Mouse (Mus musculus): ENCODE results near the gene Sv2b.

Sv2b gene

DNA sequence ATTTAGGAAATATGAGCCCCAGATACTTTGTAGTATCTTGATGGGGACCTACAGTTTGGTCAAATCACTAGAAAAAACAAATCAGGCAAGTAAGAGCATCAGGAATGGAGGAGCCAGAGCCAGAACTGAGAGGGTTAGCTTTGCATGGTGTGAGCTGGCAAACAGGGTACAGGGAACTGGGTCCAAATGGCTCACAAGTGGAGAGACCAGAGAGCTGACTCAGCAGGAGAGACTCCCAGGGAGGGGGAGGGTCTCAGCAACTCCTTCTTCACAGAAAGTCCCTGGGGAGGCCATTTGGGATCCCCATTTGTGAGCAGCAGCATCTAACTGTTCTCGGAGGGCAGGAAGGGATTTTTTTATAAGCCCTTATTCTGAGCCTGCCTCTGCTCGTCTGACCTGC, 18.5 kb downstream of the Sv2b start:
- DNase-seq (ENCODE audit: low spot score): no peak

DNA sequence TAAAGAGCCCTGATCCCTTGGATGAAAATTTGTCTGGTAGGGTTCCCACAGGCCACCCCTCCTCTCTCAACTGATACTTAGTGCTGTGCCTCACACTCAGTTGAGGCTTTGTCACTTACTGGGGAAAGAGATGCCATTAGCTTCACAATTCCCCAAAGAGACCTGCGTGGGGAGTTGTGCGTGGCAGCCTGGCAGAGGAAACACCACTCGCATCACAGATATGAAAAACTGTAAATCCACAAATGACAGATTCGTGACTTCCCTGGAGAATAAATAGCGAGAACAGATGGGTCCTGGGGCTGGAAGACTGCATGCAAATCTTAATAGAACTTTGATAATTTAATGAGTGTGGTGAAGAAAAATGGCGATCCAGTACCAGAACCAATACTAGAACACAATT, 21.8 kb downstream of the Sv2b start:
- no peak for DNase-seq (ENCODE audit: low spot score)

DNA sequence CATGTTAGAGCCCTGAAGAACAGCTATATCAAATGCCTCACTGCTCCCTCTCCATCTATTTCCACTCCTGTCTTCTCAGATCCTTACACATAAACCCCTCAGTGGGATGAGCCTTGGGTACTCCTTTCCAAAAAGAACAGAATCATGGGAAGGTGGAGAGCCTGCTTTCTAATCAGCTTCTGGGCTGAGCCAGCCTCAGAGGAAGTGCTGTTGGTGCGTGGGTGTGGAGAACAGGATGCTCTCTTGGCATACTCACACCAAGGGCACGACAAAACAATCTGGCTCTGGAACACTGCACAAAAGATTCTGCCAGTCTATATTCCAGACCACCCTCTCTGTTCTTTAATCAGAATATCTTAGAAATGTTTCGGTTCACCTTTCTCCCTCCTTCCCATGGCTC, 26.1 kb downstream of the Sv2b start:
- no peak for DNase-seq (ENCODE audit: low spot score)

DNA sequence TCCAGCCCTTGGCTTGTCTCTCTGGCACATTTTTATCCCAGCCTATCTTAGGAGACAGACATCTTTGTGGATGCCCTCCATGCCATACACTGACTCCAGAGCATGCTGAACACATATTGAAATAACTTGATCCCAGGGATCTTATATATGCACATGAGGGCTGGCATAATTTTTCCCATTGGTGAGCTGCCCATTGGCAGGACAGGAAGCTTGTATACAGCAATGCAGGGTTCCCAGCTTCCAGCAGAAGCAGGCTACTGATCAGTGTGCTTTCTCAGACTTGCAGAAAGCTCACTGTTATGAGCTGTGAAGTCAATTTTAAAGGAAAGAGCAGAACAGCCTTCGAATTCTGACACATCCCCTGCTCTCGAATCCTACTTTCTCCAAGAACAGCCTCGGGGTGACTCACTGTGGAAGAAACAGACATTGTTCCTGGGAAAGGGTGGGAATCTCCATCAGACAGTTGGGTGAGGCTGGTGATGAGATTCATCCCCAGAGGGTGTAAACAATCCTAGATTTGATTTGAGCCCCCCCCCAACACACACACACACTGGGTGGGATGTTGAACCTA, 26.9 kb downstream of the Sv2b start:
- DNase-seq (ENCODE audit: low spot score): no peak

DNA sequence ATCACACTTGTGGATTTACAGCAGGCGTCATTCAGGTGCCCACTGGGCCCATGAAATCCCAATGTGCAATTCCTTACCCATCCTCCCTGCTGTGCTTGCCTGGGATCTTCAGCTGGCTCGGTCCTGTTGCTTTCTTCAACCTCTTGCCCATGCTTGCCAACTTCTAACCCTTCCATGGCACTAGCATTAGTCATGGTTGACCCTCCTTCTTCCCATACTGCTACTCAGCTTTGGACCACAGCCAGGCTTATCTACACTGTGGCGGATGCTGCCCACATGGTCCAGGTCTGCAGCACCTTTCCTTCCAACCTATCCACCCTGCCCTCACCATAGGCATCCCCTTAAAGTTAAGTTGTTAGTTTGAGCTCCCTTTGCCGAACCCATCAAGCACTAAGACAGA, 28.0 kb downstream of the Sv2b start:
- no peak for DNase-seq (ENCODE audit: low spot score)

DNA sequence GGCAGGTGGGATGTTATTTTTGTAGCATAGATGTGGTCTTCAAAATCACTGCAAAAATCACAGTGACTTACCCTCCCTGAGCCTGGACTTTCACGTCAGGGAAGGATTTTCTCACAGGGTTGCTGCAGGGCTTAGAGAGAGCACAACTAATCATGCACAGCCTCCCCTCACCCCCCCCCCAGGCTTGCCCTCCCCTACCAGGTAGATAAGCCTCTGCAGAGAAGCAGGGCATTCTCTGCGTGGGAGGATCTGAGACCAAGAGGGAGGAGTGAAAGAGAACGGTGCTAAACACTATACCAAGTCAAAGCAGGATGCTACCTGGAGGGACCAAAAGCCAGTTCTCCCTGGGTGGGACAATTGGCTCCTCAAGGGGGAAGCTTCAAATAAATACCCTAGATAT, 31.2 kb downstream of the Sv2b start:
- no peak for DNase-seq (ENCODE audit: low spot score)

DNA sequence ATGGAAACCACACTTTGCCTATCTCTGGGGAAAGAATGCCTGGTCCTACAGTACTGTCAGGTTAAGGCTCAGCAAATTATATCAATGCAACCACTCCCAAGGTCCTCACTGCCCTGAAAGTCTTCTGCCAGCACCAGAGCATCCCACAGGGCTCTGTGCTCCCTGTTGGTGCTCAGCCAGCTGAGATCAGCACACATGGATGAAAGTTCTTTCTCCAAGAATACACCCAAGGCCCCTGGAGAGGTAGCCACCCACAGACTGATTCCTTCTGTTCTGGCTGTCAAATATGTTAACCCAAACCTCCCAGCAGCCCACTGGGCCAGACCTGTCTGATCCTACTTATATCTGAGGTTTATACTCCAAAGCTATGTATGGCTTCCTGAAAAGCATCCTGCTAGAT, 32.3 kb downstream of the Sv2b start:
- DNase-seq (ENCODE audit: low spot score): no peak

DNA sequence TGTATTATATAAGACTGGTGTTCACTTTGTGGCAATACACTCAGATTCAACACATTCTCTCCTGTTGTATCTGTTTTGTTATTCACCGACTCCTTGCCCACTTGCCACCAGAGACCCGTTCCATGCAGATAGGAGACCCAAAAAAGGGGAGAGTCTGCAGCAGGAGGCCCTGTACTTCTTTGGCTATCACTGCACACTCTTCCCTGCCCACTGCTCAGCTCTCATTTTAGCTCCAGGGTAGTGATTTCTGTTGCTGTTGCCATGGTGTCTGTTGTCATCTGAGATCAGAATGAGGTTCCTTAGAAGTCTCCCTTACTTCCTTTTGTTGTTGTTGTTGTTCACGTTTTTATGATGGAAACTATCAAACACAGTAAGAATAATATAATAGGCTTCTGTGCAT, 34.5 kb downstream of the Sv2b start:
- no peak for DNase-seq (ENCODE audit: low spot score)

DNA sequence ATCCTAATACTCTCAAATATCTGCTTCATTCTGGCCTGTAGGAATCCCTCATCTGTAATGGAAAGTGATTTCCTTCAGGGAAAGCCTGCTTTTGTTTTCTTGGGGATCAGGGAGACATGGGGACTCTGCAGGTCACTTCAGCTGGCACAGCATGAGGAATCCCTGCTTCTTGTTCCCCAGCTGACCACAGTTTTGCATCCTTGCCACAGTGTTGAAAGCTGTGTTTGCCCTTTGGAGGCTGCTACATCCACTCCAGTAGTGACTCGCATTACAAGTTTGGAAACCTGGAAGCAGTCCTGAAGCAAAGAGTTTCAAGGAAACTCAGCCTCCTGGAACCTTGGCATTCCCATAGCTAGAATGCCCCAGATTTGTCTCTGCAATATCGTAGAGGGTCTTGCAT, 35.4 kb downstream of the Sv2b start:
- no peak for DNase-seq (ENCODE audit: low spot score)

DNA sequence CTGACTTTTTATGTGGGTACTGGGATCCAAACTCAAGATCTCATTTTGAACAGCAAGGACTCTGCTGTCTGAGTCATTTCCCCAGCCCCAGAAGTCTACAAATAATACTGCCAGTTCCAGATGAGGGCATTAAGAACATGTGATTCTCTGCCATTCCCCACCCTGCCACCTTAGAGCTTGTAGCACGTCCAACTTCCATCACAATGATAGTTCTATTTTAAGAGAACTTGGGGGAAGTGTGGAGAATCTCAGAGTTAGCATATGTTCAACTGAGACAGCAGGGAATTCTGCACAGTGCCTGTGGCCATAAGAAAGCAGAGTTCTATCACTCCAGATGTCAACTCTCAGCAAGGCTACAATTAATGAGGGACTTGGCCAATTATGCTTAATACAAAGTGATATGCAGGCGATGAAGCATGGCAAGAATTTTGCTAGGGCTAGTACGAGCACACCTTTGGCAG, 37.1 kb downstream of the Sv2b start:
- no peak for DNase-seq (ENCODE audit: low spot score)

DNA sequence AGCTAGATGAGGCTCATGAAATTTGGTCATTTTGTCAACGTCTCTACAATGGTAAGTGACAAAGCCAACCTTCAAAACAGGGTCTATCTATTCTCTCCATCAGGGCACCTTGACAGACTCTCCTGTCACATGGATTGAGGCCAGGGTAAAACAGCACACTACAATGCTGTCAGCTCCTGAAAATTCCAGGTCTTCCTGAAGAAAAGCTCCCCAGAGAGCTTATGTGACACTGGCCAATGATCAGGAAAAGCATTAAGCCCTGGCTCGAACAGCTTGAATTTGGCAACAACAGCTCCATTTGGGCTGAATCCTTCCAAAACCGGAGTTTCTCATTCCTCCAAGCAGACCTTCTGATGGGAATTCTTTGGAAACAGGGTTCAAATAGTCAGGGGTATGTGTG, 37.8 kb downstream of the Sv2b start:
- no peak for DNase-seq (ENCODE audit: low spot score)

DNA sequence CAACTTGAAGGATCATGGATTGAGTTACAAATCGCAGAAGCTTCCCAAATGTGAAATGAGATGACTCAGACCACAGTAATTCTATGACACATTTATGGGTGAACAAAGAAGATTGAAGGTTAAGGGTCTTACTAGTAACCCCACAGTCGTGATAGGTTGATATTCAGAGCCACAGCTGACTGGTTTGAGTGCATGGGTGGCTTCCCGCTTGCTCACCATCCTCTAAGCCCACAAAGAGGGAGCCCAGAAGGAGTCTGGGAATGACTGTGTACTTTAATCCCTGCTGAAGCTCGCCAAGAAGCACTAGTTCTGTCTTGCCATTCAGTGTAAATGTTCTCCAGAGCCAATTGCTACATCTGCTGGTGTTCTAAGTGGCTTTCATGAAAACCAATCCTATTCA, 41.8 kb downstream of the Sv2b start:
- no peak for DNase-seq (ENCODE audit: low spot score)

DNA sequence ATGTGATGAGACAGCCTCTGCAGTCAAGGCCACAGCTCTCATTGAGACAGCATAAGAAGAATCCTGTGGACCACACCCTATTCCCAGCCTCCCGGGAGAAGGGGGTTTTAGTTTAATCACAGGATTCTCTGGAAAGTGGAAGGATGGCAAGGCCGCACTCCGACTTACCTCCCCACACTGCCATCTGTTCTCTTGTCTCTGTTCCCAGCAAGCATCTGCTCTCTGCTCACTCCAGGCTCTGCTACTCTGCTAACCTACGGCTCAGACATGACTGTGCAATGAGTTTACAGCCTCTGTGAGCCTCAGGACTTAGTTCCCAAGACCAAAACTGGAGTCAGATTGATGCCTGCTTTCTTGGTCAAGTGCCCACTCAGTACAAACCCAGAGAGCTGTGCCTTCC, 43.8 kb downstream of the Sv2b start:
- DNase-seq (ENCODE audit: low spot score): no peak

DNA sequence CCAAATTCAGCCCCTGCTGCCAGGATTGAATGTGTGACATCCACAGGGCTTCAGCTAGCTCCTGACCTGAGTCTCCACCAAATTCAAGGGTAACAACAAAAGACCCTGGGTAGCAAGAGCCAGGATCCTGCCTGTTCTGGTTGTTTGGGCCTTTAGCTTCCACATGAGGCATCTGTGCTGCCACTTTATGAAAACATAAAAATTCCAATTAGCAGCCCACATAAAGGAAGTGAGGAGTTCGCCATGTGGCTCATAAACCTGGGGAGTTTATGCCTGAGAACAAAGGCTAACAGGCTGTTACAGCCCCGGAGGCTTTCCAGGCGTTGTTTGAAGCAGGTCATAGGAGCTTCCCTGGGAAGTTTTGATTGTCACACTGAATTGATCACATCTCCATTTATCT, 49.1 kb downstream of the Sv2b start:
- DNase-seq (ENCODE audit: low spot score): no peak

DNA sequence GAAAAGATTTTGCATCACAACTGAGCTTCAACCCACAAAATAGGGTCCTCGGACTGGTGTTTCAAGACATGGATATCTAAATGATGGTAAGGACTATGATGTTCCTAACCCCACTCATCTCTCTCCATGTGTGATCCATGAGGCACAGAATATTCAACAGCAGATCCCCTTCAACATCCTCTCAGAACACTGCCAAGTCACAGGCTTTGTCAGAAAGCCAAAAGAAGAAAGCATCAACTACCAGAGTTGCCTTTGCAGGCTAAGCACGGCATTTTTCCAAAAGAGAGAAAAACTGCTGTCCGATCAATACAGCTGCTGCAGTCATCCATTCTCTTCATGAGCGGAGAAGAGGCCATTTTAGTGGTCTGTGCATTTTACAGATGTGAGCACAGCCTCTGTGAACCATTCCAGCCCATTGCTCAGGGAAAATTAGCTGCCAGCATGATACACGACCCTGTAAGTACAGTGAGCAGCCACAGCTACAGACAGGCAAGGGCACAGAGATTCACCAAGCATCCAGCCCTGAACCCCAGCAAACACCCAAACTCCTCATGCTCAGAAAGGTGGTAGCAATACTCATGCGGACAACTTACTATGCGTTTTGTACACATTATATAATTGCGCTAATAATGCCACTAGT, 55.3 kb downstream of the Sv2b start:
- DNase-seq (ENCODE audit: low spot score): no peak

DNA sequence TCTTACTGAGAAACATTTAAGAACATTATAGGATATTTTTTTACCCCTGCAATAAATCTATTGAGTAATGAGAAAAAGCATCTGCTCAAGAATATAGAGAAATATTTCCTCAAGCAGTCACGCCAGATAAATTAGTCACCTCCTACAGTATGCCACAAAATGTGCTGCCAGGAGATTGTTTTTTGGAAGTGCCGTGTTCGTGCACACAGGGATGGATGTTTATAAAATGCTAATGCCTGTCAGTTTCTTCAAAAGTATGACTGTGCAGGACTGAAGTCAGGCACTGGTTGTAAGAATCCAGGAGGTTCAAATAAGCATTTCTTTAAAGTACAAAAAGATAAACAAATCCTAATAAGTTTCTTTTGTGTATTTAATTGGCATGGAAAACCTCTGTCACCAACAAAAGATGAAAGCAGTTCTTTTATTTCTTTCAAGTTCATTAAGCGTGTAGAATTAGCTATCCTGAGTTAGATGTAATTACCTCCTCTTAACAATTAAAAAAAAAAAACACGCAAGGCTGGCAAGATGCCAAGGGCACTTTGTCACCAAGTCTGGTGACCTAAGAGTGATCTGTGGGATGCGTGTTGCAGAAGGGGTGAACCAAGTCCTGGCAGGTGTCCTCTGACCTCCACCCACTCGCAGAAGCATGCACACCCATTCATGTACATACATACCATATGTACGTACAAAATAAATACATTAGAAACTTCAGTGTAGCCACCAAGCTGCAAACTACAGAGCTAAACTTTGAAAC, 68.1 kb downstream of the Sv2b start:
- peak; percentile 42 for DNase-seq (ENCODE audit: low spot score)

DNA sequence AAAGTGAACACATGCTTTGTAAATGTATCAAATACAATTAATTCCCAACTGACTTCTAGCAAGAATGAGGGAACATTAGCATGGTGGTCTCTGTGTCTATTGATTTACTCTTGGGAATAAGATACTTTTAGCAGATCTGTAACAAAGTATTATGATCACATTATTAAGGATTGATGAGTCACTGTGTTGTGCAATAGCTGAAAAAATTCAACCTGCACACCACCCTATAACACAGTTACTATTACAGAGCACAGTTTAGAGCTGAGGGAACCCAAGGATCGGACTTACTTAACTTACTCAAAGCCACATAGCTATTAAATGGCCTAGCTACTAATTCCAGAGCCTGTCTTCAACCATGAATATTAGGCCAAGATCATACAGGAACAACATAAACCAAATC, 72.7 kb downstream of the Sv2b start:
- no peak for DNase-seq (ENCODE audit: low spot score)

DNA sequence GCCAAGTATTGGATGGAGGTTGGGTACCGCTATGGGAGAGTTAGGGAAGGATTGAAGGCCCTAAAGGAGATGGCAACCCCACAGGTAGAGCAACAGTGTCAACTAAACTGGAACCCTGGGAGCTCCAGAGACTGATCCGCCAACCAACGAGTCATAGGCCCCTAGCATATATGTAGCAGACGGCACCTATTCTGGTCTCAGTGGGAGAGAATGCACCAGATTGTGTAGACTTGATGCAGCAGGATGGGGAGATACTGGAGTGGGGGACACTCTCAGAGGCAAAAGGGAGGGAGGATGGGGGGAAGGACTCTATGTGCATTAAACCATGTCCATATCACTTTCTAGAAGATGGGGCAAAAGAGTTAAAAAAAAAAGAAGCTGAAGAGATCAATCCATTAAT, 84.9 kb downstream of the Sv2b start:
- DNase-seq (ENCODE audit: low spot score): no peak

DNA sequence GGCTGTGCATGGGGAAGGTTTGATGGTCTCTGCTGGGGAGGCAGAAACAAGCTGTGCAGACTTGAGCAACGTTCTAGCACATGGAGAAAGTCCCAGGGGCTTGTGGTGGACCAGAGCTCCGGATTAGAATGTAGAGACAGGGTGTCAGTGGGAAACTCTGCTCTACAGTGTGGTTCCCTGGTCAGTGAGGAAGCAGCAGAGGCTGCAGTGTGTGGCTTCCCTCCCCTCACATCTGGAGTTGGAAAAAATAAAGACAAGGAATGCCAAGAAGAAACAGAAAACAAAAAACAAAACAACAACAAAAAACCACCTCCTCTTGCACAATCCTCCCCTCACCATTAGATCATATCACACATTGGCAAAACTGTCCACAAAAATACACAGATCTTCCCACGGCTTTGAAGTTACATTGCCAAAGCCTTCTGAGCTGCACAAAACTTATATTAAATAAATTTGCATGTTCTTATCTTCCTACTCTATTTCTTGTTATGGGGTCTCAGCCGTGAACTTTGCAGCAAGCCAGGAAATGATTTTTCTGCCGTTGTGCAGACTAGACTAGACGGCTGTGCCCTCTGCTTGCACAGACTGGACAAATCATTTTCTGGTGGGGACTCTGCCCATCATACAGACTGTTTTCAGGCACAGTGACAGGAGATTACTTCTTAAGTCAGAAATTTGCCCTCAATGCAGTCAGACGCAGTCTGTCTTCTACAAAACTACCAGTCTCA, 86.2 kb downstream of the Sv2b start:
- DNase-seq (ENCODE audit: low spot score): no peak

DNA sequence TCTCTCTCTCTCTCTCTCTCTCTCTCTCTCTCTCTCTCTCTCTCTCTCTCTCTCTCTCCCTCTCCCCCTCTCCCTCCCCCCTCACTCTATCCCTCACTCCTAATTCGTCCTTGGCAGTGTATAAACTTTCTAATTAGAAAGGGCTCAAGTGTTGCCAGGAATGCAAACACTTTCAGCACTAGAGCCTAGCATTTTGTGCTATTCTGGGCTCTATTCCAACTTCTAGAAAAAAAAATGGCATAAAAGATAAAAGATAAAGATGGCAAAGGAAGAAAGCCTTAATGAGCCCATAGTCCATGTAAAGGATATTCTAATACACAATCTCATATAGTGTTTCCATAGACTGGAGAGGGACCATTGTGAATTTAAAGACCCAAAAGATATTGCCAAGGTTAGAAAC, 88.3 kb downstream of the Sv2b start:
- no peak for DNase-seq (ENCODE audit: low spot score)

DNA sequence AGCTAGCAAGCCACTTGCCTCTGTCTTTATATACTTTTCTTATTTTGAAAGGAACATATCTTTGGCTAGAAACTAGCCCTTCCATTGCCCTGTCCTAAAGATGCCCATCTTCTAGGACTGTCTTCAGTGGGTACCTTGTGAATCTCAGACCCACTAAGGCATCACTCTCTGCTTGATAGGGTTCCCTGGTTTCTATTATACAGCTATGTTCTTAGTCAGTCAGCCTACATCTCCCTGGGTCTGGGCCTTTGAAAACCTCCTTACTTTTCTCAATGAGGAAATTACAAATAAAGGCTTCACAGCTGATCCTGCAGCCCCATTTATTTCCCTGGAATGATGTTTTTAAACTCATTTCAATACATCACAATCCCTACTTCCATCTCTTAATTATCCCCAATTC, 88.8 kb downstream of the Sv2b start:
- no peak for DNase-seq (ENCODE audit: low spot score)

DNA sequence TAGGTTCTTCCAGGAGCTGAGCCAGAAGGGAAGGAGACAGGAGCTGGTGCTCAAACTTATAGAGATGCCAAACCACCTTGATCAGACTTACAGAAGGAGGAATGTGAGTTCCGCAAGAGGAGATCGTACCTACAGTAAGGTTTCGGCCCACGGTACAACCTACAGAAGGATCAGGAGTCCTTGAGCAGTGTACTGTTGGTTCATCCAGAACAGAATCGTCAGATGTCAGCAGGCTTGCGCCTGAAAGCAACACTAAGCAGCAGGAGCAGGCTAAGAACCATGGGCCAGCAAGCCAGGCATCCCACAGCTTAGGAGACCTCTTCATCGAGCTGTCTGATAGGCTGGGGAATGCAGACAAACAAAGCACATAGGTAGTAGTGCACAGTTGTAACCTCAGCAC, 92.9 kb downstream of the Sv2b start:
- no peak for DNase-seq (ENCODE audit: low spot score)

DNA sequence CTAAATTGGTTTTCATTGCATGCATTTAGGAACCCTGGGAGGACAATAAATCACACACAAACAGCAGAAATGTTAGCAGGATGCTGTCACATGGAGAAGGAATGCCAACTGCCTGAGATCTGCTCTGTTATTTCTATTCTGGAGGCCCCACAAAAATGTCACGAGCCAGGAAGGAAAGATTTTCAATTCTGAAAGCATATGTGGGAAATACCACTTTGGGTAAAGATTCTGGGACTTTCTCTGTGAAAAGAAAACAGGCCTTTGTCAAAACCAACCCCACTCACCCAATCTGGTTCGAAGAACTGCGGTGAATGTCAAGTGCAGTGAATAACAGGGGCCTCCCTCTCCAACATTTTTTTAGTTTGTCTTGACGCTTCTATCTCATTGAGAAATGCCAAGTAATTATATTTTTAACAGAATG, 99.8 kb downstream of the Sv2b start:
- peak; percentile 30 for DNase-seq (ENCODE audit: low spot score)

Measured in layer of hippocampus, adult 9-10 months (tissue).